Mouse (Mus musculus): ENCODE results near the gene Sin3b. TPM values are rescaled to one million over a fixed set of nuclear protein-coding genes. Genes with fewer than 3 reads are reported as not detected.
A peak's percentile ranks its signal among the peaks of the same experiment; 100 is the strongest.
"Not testable (repeated sequence)": the region's sequence is repeated elsewhere in the genome, so short reads cannot be mapped to it uniquely, and the experiment has no call there.

Sin3b gene
- 172 and 175 TPM in 2 replicates for polyA plus RNA-seq (2015; fragmentation: Nextera tagmentation; extraction: Ambion mirVana)

- Histone ChIP-seq H3K9me3 (ENCODE audit: control insufficient read depth) (no peaks in the 10 kb centered on the region), H3K4me2 (replicated peaks; ENCODE audit: low read depth) (peak within 1 kb of the TSS; percentile 91), H3K27ac (ENCODE audit: low read depth, low read length) (no peak within 1 kb of the TSS; the same call in 1 of the 2 replicates), H3K9ac (ENCODE audit: low read depth, low read length) (peak within 1 kb of the TSS; percentile 91), H3K4me1 (replicated peaks; ENCODE audit: control insufficient read depth, insufficient read depth, low read length) (no peaks in the 10 kb centered on the region), H3K27me3 (replicated peaks; ENCODE audit: control insufficient read depth, insufficient read depth, low read length) (no peaks in the 10 kb centered on the region), H3K36me3 (ENCODE audit: control insufficient read depth, insufficient read depth) (peaks cover 27% of the 10 kb centered on the region), H3K4me3 (ENCODE audit: low read depth, low read length) (peak within 1 kb of the TSS; percentile 89)
- WGBS = 13% methylated on average over 56 of the region's 56 CpGs
- TF ChIP-seq CTCF (IDR thresholded peaks at IDR 0.05; ENCODE audit: low read depth) = no peak
- ATAC-seq = peak; percentile 97
Measured at GRCm38 (mm10) chr8:72722769-72723650, at the start of gene Sin3b. Sin3b (plus strand) TSS chr8:72723285.

GRCm38 (mm10) chr8:72674184-72674583, 48.9 kb upstream of the Sin3b start:
- H3K4me3 ChIP-seq (ENCODE audit: low read depth, low read length) = no peak overlapping the region
- H3K9ac ChIP-seq (ENCODE audit: low read depth, low read length) = no peak overlapping the region
- no peak for ATAC-seq
- peak; percentile 45 for TF ChIP-seq CTCF (IDR thresholded peaks at IDR 0.05; ENCODE audit: low read depth)
- WGBS = 71% methylated on average over 2 of the region's 2 CpGs
- H3K27me3 ChIP-seq (replicated peaks; ENCODE audit: control insufficient read depth, insufficient read depth, low read length) = no peaks in the 10 kb centered on the region
- H3K4me1 ChIP-seq (replicated peaks; ENCODE audit: control insufficient read depth, insufficient read depth, low read length) = no peaks in the 10 kb centered on the region
- no peak overlapping the region for H3K27ac ChIP-seq (ENCODE audit: low read depth, low read length)
- H3K36me3 ChIP-seq (ENCODE audit: control insufficient read depth, insufficient read depth) = no peaks in the 10 kb centered on the region
- H3K9me3 ChIP-seq (ENCODE audit: control insufficient read depth) = no peaks in the 10 kb centered on the region
- H3K4me2 ChIP-seq (replicated peaks; ENCODE audit: low read depth) = no peak overlapping the region

- Histone ChIP-seq H3K27ac (ENCODE audit: low read depth, low read length) (no peak overlapping the region), H3K4me1 (replicated peaks; ENCODE audit: control insufficient read depth, insufficient read depth, low read length) (no peaks in the 10 kb centered on the region), H3K36me3 (ENCODE audit: control insufficient read depth, insufficient read depth) (no peaks in the 10 kb centered on the region), H3K4me2 (replicated peaks; ENCODE audit: low read depth) (no peak overlapping the region), H3K9me3 (ENCODE audit: control insufficient read depth) (no peaks in the 10 kb centered on the region), H3K9ac (ENCODE audit: low read depth, low read length) (no peak overlapping the region), H3K27me3 (replicated peaks; ENCODE audit: control insufficient read depth, insufficient read depth, low read length) (no peaks in the 10 kb centered on the region), H3K4me3 (ENCODE audit: low read depth, low read length) (no peak overlapping the region)
- TF ChIP-seq CTCF (IDR thresholded peaks at IDR 0.05; ENCODE audit: low read depth) = no peak
- 60% methylated on average over 4 of the region's 4 CpGs for WGBS
- ATAC-seq = no peak
Measured at GRCm38 (mm10) chr8:72676436-72676835, 46.6 kb upstream of the Sin3b start.

GRCm38 (mm10) chr8:72676844-72677243, 46.2 kb upstream of the Sin3b start:
- H3K4me3 ChIP-seq (ENCODE audit: low read depth, low read length); H3K27ac ChIP-seq (ENCODE audit: low read depth, low read length); H3K9me3 ChIP-seq (ENCODE audit: control insufficient read depth); ATAC-seq; H3K4me1 ChIP-seq (replicated peaks; ENCODE audit: control insufficient read depth, insufficient read depth, low read length); H3K9ac ChIP-seq (ENCODE audit: low read depth, low read length); H3K36me3 ChIP-seq (ENCODE audit: control insufficient read depth, insufficient read depth); H3K4me2 ChIP-seq (replicated peaks; ENCODE audit: low read depth); H3K27me3 ChIP-seq (replicated peaks; ENCODE audit: control insufficient read depth, insufficient read depth, low read length): not testable (repeated sequence)
- 66% methylated on average over 2 of the region's 2 CpGs for WGBS

GRCm38 (mm10) chr8:72677331-72677730, 45.8 kb upstream of the Sin3b start:
- Histone ChIP-seq H3K36me3 (ENCODE audit: control insufficient read depth, insufficient read depth) (no peaks in the 10 kb centered on the region), H3K4me1 (replicated peaks; ENCODE audit: control insufficient read depth, insufficient read depth, low read length) (no peaks in the 10 kb centered on the region), H3K27me3 (replicated peaks; ENCODE audit: control insufficient read depth, insufficient read depth, low read length) (no peaks in the 10 kb centered on the region), H3K9ac (ENCODE audit: low read depth, low read length) (no peak overlapping the region), H3K4me3 (ENCODE audit: low read depth, low read length) (no peak overlapping the region), H3K27ac (ENCODE audit: low read depth, low read length) (no peak overlapping the region), H3K9me3 (ENCODE audit: control insufficient read depth) (no peaks in the 10 kb centered on the region), H3K4me2 (replicated peaks; ENCODE audit: low read depth) (no peak overlapping the region)
- ATAC-seq = no peak
- WGBS = 56% methylated on average over 5 of the region's 5 CpGs
- no peak for TF ChIP-seq CTCF (IDR thresholded peaks at IDR 0.05; ENCODE audit: low read depth)

GRCm38 (mm10) chr8:72680133-72680532, 43.0 kb upstream of the Sin3b start:
- no peaks in the 10 kb centered on the region for H3K4me1 ChIP-seq (replicated peaks; ENCODE audit: control insufficient read depth, insufficient read depth, low read length)
- peak; percentile 88 for TF ChIP-seq CTCF (IDR thresholded peaks at IDR 0.05; ENCODE audit: low read depth)

More at GRCm38 (mm10) chr8:72680133-72680532, 43.0 kb upstream of the Sin3b start:
- Histone ChIP-seq H3K9ac (ENCODE audit: low read depth, low read length) (no peak overlapping the region), H3K36me3 (ENCODE audit: control insufficient read depth, insufficient read depth) (no peaks in the 10 kb centered on the region), H3K27me3 (replicated peaks; ENCODE audit: control insufficient read depth, insufficient read depth, low read length) (no peaks in the 10 kb centered on the region), H3K4me2 (replicated peaks; ENCODE audit: low read depth) (no peak overlapping the region), H3K27ac (ENCODE audit: low read depth, low read length) (no peak overlapping the region), H3K4me3 (ENCODE audit: low read depth, low read length) (no peak overlapping the region), H3K9me3 (ENCODE audit: control insufficient read depth) (no peaks in the 10 kb centered on the region)
- WGBS = 13% methylated on average over 3 of the region's 3 CpGs
- 0 out of 2 replicates have a peak, but pooled peaks have one; percentile 45 for ATAC-seq
